Mouse (Mus musculus) heart, embryonic 16.5 days (tissue): ENCODE data around the gene Cabp7. TPM values are rescaled to one million over a fixed set of nuclear protein-coding genes. Genes with fewer than 3 reads are reported as not detected.

Experiments used
- ATAC-seq: fragments of 200-750 bp; cut with Nextera tagmentation; replicated peaks from 2 replicates; pipeline ENCODE4 v1.8.0; 2017; ENCODE audit warnings: moderate number of reproducible peaks; ENCODE audit not compliant: insufficient read depth, low FRiP score; ENCODE audit errors: extremely low read depth
- H3K27ac ChIP-seq: fragments of 300-500 bp; sonication (generic); 2 replicates; pipeline ENCODE4 v1.5.1; 2014; ENCODE audit warnings: mild to moderate bottlenecking, low read length, control low read depth, moderate library complexity
- H3K27me3 ChIP-seq: fragments of 300-500 bp; sonication (generic); 2 replicates; pipeline ENCODE4 v1.6.1; 2014; ENCODE audit warnings: low read length, mixed read lengths; ENCODE audit not compliant: control insufficient read depth, insufficient read depth
- H3K36me3 ChIP-seq: fragments of 300-500 bp; sonication (generic); 2 replicates; pipeline ENCODE4 v1.6.1; 2014; ENCODE audit not compliant: control insufficient read depth, insufficient read depth
- H3K4me1 ChIP-seq: fragments of 300-500 bp; sonication (generic); 2 replicates; pipeline ENCODE4 v1.6.1; 2014; ENCODE audit warnings: low read length, mixed read lengths; ENCODE audit not compliant: control insufficient read depth, insufficient read depth
- H3K4me2 ChIP-seq: fragments of 300-500 bp; sonication (generic); 2 replicates; pipeline ENCODE4 v1.6.1; 2014; ENCODE audit warnings: low read depth, mild to moderate bottlenecking, control low read depth, low read length
- H3K4me3 ChIP-seq: fragments of 300-500 bp; sonication (generic); 2 replicates; pipeline ENCODE4 v1.5.1; 2014; ENCODE audit warnings: mild to moderate bottlenecking, control low read depth, low read length
- H3K9ac ChIP-seq: fragments of 300-500 bp; sonication (generic); 2 replicates; pipeline ENCODE4 v1.6.1; 2014; ENCODE audit warnings: low read length, control low read depth
- H3K9me3 ChIP-seq: fragments of 300-500 bp; sonication (generic); replicated peaks from 2 replicates; pipeline ENCODE4 v1.6.1; 2016; ENCODE audit warnings: low read length; ENCODE audit not compliant: control insufficient read depth
- WGBS: fragments of 180-500 bp; shearing (Covaris S2); extraction: QIAGEN DNeasy Blood & Tissue Kit; methylation state at CpG from one replicate; pipeline ENCODE4 v1.1.7; 2014; 5-methylcytosine and 5-hydroxymethylcytosine counted together
- polyA plus RNA-seq: library from polyadenylated mRNA; unstranded; fragments of >200 nt; fragmentation: Nextera tagmentation; extraction: Ambion mirVana; gene quantifications from 2 replicates; pipeline ENCODE4 v1.2.1, GENCODE M21; 2015

The Cabp7 gene
- polyA plus RNA-seq, 1 experiment from 2014 or later = 0.14 TPM

- H3K9ac ChIP-seq = no peak overlapping the region
- H3K27me3 ChIP-seq = no peaks in the 10 kb centered on the region
- no peak overlapping the region for H3K27ac ChIP-seq
- H3K4me2 ChIP-seq = no peak overlapping the region
- peaks cover 6% of the 10 kb centered on the region for H3K4me1 ChIP-seq
- H3K9me3 ChIP-seq = no peaks in the 10 kb centered on the region
- no peaks in the 10 kb centered on the region for H3K36me3 ChIP-seq
- H3K4me3 ChIP-seq = no peak overlapping the region
- ATAC-seq = no peak
- WGBS = 62% methylated on average over 11 of the region's 11 CpGs
Observed at GRCm38 (mm10) chr11:4688632-4689380, 57.8 kb downstream of the Cabp7 start.

GRCm38 (mm10) chr11:4687874-4688273 is 58.7 kb downstream of the Cabp7 start:
- Histone ChIP-seq H3K4me2 (no peak overlapping the region), H3K36me3 (peaks cover 6% of the 10 kb centered on the region), H3K27me3 (no peaks in the 10 kb centered on the region), H3K4me3 (no peak overlapping the region), H3K27ac (no peak overlapping the region), H3K4me1 (peaks cover 6% of the 10 kb centered on the region), H3K9me3 (no peaks in the 10 kb centered on the region), H3K9ac (no peak overlapping the region)
- WGBS = 52% methylated on average over 3 of the region's 3 CpGs
- no peak for ATAC-seq

GRCm38 (mm10) chr11:4687027-4687426 is 59.6 kb downstream of the Cabp7 start:
- no peak overlapping the region for H3K9ac ChIP-seq
- no peaks in the 10 kb centered on the region for H3K27me3 ChIP-seq
- no peak overlapping the region for H3K4me2 ChIP-seq
- 78% methylated on average over 3 of the region's 3 CpGs for WGBS
- ATAC-seq = no peak
- H3K9me3 ChIP-seq = no peaks in the 10 kb centered on the region
- H3K36me3 ChIP-seq = peaks cover 7% of the 10 kb centered on the region
- H3K4me1 ChIP-seq = peaks cover 6% of the 10 kb centered on the region
- H3K27ac ChIP-seq = no peak overlapping the region
- H3K4me3 ChIP-seq = no peak overlapping the region

Other genes with a start within 250 kb of the Cabp7 start
- gene Mtmr3, start 151.9 kb downstream of the Cabp7 start, polyA plus RNA-seq = 21.2 and 24.3 TPM in 2 replicates
- not detected in 2 replicates for gene Gm11032, start 126.7 kb downstream of the Cabp7 start, polyA plus RNA-seq
- gene Ascc2, start 109.0 kb downstream of the Cabp7 start, polyA plus RNA-seq = 21.1 and 22.0 TPM in 2 replicates
- gene Uqcr10, start 42.4 kb downstream of the Cabp7 start, polyA plus RNA-seq = 1,930 and 1,976 TPM in 2 replicates
- 51.5 and 58.3 TPM in 2 replicates for gene Zmat5, start 42.1 kb downstream of the Cabp7 start, polyA plus RNA-seq
- 42.8 and 44.8 TPM in 2 replicates for gene Nf2, start 102.8 kb upstream of the Cabp7 start, polyA plus RNA-seq
- 22.3 and 23.2 TPM in 2 replicates for gene Nipsnap1, start 127.2 kb upstream of the Cabp7 start, polyA plus RNA-seq
- 23.4 and 25.9 TPM in 2 replicates for gene Thoc5, start 148.5 kb upstream of the Cabp7 start, polyA plus RNA-seq
- 0.42 and 0.60 TPM in 2 replicates for gene Nefh, start 201.3 kb upstream of the Cabp7 start, polyA plus RNA-seq
- 44.4 and 45.1 TPM in 2 replicates for gene Ap1b1, start 240.0 kb upstream of the Cabp7 start, polyA plus RNA-seq